Mouse (Mus musculus): ENCODE measurements around the gene Hgd. TPM values are rescaled to one million over a fixed set of nuclear protein-coding genes. Genes with fewer than 3 reads are reported as not detected.

Hgd gene
- polyA plus RNA-seq, 1 experiment from 2014 or later: 0.42 TPM

DNA sequence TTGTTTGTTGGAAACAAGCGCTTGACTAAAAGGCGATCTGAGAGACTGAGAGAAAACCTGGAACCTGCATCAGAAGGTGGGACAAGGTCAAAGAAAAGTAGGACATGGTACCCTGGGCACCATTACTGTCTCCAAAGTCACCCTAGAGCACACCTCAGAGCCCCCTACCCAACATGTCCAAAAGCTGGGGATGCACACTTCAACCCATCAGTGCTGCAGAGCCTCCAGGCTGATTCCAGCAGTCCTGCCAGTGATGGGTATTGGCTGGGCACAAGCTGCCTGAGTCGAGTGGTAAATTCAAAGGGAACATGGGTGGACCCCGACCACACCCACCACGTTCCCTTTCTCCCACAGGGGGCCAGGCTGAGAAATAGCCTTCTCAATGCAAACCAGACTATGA, 95.4 kb downstream of the Hgd start:
- Histone ChIP-seq H3K27me3 (ENCODE audit: control insufficient read depth, insufficient read depth, low read length) (no peaks in the 10 kb centered on the region), H3K36me3 (ENCODE audit: control insufficient read depth, insufficient read depth, low read length) (no peaks in the 10 kb centered on the region), H3K9ac (ENCODE audit: low read length) (no peak overlapping the region), H3K4me3 (ENCODE audit: low read depth, low read length) (no peak overlapping the region), H3K9me3 (ENCODE audit: control insufficient read depth, low read length) (no peaks in the 10 kb centered on the region), H3K4me2 (ENCODE audit: low read depth) (no peak overlapping the region), H3K27ac (ENCODE audit: low read depth, low read length) (no peak overlapping the region), H3K4me1 (ENCODE audit: control insufficient read depth, insufficient read depth, low read length) (peaks cover 6% of the 10 kb centered on the region; the same call in 1 of the 2 replicates)
- ATAC-seq (ENCODE audit: insufficient read depth, low FRiP score, low TSS enrichment) (no peak), DNase-seq (ENCODE audit: low spot score) (no peak)
- 86% methylated on average over 5 of the region's 5 CpGs for WGBS

DNA sequence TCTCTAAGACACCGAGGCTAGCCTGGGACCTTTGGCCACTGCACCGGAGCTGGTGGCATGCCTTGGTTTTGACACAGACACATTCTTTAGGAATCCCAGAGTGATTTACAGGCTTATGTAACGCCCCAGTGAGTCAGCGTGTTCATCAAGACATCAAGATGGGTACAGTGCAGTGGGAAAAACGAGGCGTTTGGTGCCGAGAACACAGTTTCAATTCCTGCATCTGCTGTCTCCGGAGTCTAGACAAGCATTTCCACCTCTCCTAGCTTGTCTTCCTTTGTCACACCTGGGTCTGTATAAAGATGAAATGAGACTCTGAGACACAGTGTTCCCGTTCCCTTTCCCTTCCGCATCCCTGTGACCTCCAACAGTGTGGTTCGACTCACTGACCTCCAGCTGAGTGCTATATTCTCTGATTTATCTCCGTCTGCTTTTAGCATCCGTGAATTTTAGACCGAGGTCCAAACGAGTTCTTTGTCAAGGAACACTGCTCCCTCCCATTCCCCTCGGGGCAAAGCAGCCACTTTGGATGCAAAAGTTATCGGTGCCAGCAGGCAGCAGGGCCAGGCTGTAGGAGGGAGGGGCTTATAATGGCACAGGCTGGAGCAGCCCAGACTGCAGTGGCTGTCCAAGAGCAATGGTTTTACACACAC, 96.2 kb downstream of the Hgd start:
- DNase-seq (ENCODE audit: low spot score) (peak; percentile 59), ATAC-seq (ENCODE audit: insufficient read depth, low FRiP score, low TSS enrichment) (peak; percentile 69; the same call in 1 of the 2 replicates)
- Histone ChIP-seq H3K27ac (ENCODE audit: low read depth, low read length) (peak overlapping the region; percentile 49; the same call in 1 of the 2 replicates), H3K4me1 (ENCODE audit: control insufficient read depth, insufficient read depth, low read length) (peaks cover 6% of the 10 kb centered on the region; the same call in 1 of the 2 replicates), H3K4me3 (ENCODE audit: low read depth, low read length) (no peak overlapping the region), H3K27me3 (ENCODE audit: control insufficient read depth, insufficient read depth, low read length) (no peaks in the 10 kb centered on the region), H3K9me3 (ENCODE audit: control insufficient read depth, low read length) (no peaks in the 10 kb centered on the region), H3K9ac (ENCODE audit: low read length) (peak overlapping the region; percentile 32; the same call in 1 of the 2 replicates), H3K36me3 (ENCODE audit: control insufficient read depth, insufficient read depth, low read length) (no peaks in the 10 kb centered on the region), H3K4me2 (ENCODE audit: low read depth) (peak overlapping the region; percentile 24)
- 39% methylated on average over 17 of the region's 17 CpGs for WGBS

DNA sequence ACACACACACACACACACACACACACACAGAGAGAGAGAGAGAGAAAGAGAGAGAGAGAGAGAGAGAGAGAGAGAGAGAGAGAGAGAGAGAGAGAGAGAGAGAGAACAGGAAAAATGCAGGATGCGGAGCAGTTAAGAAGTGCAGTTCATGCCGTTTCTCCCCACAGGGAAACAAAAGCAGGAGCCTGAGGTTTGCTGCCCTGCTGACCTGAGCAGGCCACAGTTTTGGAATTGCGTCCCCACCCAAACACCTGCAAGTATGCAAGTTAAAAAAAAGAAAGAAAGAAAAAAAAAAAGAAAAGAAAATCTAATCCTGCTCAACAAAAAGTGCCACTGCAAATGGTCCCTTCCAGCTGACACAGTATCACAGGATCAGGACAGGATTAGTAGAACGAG, 96.7 kb downstream of the Hgd start:
- no peak overlapping the region for H3K4me2 ChIP-seq (ENCODE audit: low read depth)
- H3K4me3 ChIP-seq (ENCODE audit: low read depth, low read length): no peak overlapping the region
- H3K27me3 ChIP-seq (ENCODE audit: control insufficient read depth, insufficient read depth, low read length): no peaks in the 10 kb centered on the region
- H3K9me3 ChIP-seq (ENCODE audit: control insufficient read depth, low read length): no peaks in the 10 kb centered on the region
- H3K36me3 ChIP-seq (ENCODE audit: control insufficient read depth, insufficient read depth, low read length): no peaks in the 10 kb centered on the region
- no peak for ATAC-seq (ENCODE audit: insufficient read depth, low FRiP score, low TSS enrichment)
- 31% methylated on average over 4 of the region's 4 CpGs for WGBS
- no peak overlapping the region for H3K27ac ChIP-seq (ENCODE audit: low read depth, low read length)
- H3K4me1 ChIP-seq (ENCODE audit: control insufficient read depth, insufficient read depth, low read length): peaks cover 6% of the 10 kb centered on the region; the same call in 1 of the 2 replicates
- DNase-seq (ENCODE audit: low spot score): no peak
- no peak overlapping the region for H3K9ac ChIP-seq (ENCODE audit: low read length)

DNA sequence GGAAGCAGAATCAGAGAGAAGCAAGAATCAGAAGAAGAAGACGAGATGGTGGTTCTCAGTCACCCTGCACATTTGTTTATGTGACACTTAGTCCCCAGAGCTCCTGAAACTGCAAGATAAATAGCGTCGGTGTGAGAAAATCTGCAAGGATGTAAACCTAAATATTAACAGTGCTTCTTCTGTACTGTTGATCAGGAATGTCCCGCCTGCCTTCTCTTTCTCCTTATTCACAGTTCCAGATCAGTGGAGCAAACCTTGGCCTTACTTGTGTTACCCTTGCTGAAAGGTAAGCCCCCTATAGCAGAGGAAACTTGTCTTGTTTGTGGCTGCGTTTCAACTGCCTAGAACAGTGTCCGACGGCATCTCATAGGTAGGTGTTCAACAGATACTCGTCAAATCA, 97.6 kb downstream of the Hgd start:
- Histone ChIP-seq H3K36me3 (ENCODE audit: control insufficient read depth, insufficient read depth, low read length) (no peaks in the 10 kb centered on the region), H3K27me3 (ENCODE audit: control insufficient read depth, insufficient read depth, low read length) (no peaks in the 10 kb centered on the region), H3K27ac (ENCODE audit: low read depth, low read length) (no peak overlapping the region), H3K4me1 (ENCODE audit: control insufficient read depth, insufficient read depth, low read length) (peaks cover 6% of the 10 kb centered on the region; the same call in 1 of the 2 replicates), H3K9me3 (ENCODE audit: control insufficient read depth, low read length) (no peaks in the 10 kb centered on the region), H3K4me2 (ENCODE audit: low read depth) (no peak overlapping the region), H3K9ac (ENCODE audit: low read length) (no peak overlapping the region), H3K4me3 (ENCODE audit: low read depth, low read length) (no peak overlapping the region)
- no peak for DNase-seq (ENCODE audit: low spot score)
- 85% methylated on average over 8 of the region's 8 CpGs for WGBS
- ATAC-seq (ENCODE audit: insufficient read depth, low FRiP score, low TSS enrichment): no peak

DNA sequence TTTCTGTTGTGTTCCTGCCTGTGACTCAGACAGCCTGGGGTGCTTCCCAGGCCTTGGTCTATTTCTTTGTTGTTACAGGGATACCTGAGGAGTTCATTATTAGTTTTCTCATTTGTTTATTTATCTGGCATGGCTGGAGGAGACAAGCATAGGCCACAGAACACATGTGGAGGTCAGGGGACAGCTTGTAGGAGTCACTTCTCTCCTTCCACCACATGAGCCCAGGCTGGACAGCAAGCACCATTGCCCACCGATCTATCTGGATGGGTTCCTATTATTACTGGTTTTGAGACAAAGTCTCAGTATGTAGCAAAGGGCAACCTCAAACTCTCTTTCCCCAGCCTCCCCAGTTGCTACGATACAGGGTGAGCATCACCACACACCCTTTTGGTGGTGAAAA, 100.3 kb downstream of the Hgd start:
- Histone ChIP-seq H3K36me3 (ENCODE audit: control insufficient read depth, insufficient read depth, low read length) (no peaks in the 10 kb centered on the region), H3K9ac (ENCODE audit: low read length) (no peak overlapping the region), H3K4me2 (ENCODE audit: low read depth) (no peak overlapping the region), H3K4me1 (ENCODE audit: control insufficient read depth, insufficient read depth, low read length) (peaks cover 11% of the 10 kb centered on the region), H3K9me3 (ENCODE audit: control insufficient read depth, low read length) (no peaks in the 10 kb centered on the region), H3K4me3 (ENCODE audit: low read depth, low read length) (no peak overlapping the region), H3K27me3 (ENCODE audit: control insufficient read depth, insufficient read depth, low read length) (no peaks in the 10 kb centered on the region), H3K27ac (ENCODE audit: low read depth, low read length) (no peak overlapping the region)
- WGBS: 72% methylated on average over 2 of the region's 2 CpGs
- no peak for DNase-seq (ENCODE audit: low spot score)
- no peak for ATAC-seq (ENCODE audit: insufficient read depth, low FRiP score, low TSS enrichment)

DNA sequence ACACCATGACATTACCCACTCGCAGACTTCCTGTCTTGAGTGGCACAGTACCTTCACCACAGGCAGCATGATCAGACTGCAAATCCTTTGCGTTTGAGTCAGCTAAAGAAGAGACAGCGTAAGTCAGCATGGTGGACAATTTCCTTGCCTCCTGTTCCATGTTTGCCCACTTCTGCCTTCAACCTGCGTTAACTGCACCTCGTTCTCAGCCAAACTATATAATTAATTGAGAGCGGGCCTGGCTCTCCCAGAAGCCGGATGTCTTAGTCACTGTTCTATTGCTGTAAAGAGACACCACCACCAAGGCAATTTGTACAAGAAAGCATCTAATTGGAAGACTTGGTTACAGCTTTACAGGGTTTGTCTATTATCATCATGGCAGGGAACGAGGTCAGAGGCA, 100.9 kb downstream of the Hgd start:
- 80% methylated on average over 8 of the region's 8 CpGs for WGBS
- no peak overlapping the region for H3K4me2 ChIP-seq (ENCODE audit: low read depth)
- ATAC-seq (ENCODE audit: insufficient read depth, low FRiP score, low TSS enrichment) (no peak), DNase-seq (ENCODE audit: low spot score) (no peak)
- H3K36me3 ChIP-seq (ENCODE audit: control insufficient read depth, insufficient read depth, low read length): no peaks in the 10 kb centered on the region
- peaks cover 15% of the 10 kb centered on the region for H3K4me1 ChIP-seq (ENCODE audit: control insufficient read depth, insufficient read depth, low read length)
- H3K9me3 ChIP-seq (ENCODE audit: control insufficient read depth, low read length): no peaks in the 10 kb centered on the region
- H3K27ac ChIP-seq (ENCODE audit: low read depth, low read length): no peak overlapping the region
- no peak overlapping the region for H3K4me3 ChIP-seq (ENCODE audit: low read depth, low read length)
- H3K9ac ChIP-seq (ENCODE audit: low read length): no peak overlapping the region
- no peaks in the 10 kb centered on the region for H3K27me3 ChIP-seq (ENCODE audit: control insufficient read depth, insufficient read depth, low read length)

Other genes starting within 250 kb of the Hgd start
- 2.6 and 2.9 TPM in 2 replicates for gene Stxbp5l, start 195.2 kb upstream of the Hgd start, polyA plus RNA-seq (2014; fragmentation: Nextera tagmentation; extraction: Ambion mirVana)
- 47.3 and 55.3 TPM in 2 replicates for gene Gtf2e1, start 40.4 kb upstream of the Hgd start, polyA plus RNA-seq (2014; fragmentation: Nextera tagmentation; extraction: Ambion mirVana)
- gene Rabl3, start 40.3 kb upstream of the Hgd start, polyA plus RNA-seq (2014; fragmentation: Nextera tagmentation; extraction: Ambion mirVana): 39.6 and 40.7 TPM in 2 replicates
- gene Ndufb4, start 74.3 kb downstream of the Hgd start, polyA plus RNA-seq (2014; fragmentation: Nextera tagmentation; extraction: Ambion mirVana): 46.2 and 50.1 TPM in 2 replicates
- gene Fstl1, start 196.7 kb downstream of the Hgd start, polyA plus RNA-seq (2014; fragmentation: Nextera tagmentation; extraction: Ambion mirVana): 204 and 214 TPM in 2 replicates

Data from neural tube, embryonic 11.5 days (tissue).